Mouse (Mus musculus): Measurements from ENCODE around the gene Abhd16a.

Abhd16a gene

DNA sequence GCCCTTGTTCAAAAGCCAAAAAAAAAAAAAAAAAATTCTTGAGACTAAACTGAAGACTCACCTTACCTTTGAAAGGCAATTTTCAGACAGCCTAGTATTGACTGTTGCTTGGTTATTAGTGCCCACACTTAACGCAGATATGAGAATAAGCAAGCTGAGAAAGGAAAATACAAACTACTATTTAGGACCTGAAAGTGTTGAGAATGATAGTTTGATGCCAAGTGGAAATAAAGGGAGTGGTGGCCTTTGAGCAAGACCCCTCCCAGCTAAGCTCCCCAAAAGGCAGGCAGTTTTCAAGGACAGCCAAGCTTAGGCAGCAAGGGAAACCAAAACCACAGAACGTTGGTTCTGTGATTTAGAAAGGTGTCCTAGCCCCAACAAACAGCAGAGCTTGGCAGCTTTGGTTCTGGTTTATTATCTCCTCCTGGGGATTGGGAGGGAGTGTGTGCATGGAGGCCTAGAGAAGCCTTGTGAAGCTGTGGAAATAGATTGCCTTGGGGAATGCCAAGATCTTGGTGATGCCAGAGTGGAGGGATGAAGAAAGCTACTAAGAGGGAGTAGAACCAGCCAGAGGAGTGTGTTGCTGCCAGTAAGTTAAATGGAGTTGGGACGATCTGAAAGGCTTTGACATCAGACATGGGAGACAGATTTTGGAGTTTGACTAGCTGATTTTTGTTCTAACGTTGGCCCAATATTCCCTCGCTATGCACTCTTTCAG, 59.0 kb downstream of the Abhd16a start:
- DNase-seq (ENCODE audit: low read depth): no peak

- DNase-seq (ENCODE audit: low read depth): no peak
Measured at GRCm38 (mm10) chr17:35152121-35152520, 63.1 kb downstream of the Abhd16a start.
